Mouse (Mus musculus): ENCODE results near the gene Cdr2. TPM values are rescaled to one million over a fixed set of nuclear protein-coding genes. Genes with fewer than 3 reads are reported as not detected.
"Not testable (repeated sequence)": the region's sequence is repeated elsewhere in the genome, so short reads cannot be mapped to it uniquely, and the experiment has no call there.

The Cdr2 gene
- polyA plus RNA-seq, 1 experiment from 2014 or later: 14.5 TPM

- WGBS: 86% methylated on average over 5 of the region's 5 CpGs
- no peak overlapping the region for H3K27ac ChIP-seq (replicated peaks)
- peaks cover 25% of the 10 kb centered on the region for H3K36me3 ChIP-seq
These were observed 19.0 kb downstream of the Cdr2 start for GRCm38 (mm10) chr7:120963126-120963525.

GRCm38 (mm10) chr7:120961893-120962292 is 20.2 kb downstream of the Cdr2 start:
- H3K27ac ChIP-seq (replicated peaks): no peak overlapping the region
- peaks cover 32% of the 10 kb centered on the region for H3K36me3 ChIP-seq
- ATAC-seq (ENCODE audit: low FRiP score): no peak
- H3K9me3 ChIP-seq (replicated peaks): no peaks in the 10 kb centered on the region
- 76% methylated on average over 3 of the region's 3 CpGs for WGBS
- no peaks in the 10 kb centered on the region for H3K4me1 ChIP-seq
- no peak overlapping the region for H3K4me2 ChIP-seq
- no peak overlapping the region for H3K9ac ChIP-seq (replicated peaks)
- no peak overlapping the region for H3K4me3 ChIP-seq (replicated peaks)
- H3K27me3 ChIP-seq (replicated peaks): no peaks in the 10 kb centered on the region

More at GRCm38 (mm10) chr7:120963126-120963525, 19.0 kb downstream of the Cdr2 start:
- H3K9ac ChIP-seq (replicated peaks): no peak overlapping the region
- H3K4me3 ChIP-seq (replicated peaks): no peak overlapping the region
- no peak overlapping the region for H3K4me2 ChIP-seq
- no peaks in the 10 kb centered on the region for H3K4me1 ChIP-seq
- ATAC-seq (ENCODE audit: low FRiP score): no peak
- H3K9me3 ChIP-seq (replicated peaks): no peaks in the 10 kb centered on the region
- no peaks in the 10 kb centered on the region for H3K27me3 ChIP-seq (replicated peaks)

GRCm38 (mm10) chr7:120960601-120961000 is 21.5 kb downstream of the Cdr2 start:
- Histone ChIP-seq H3K4me2 (no peak overlapping the region), H3K9ac (replicated peaks) (no peak overlapping the region), H3K36me3 (peaks cover 41% of the 10 kb centered on the region), H3K9me3 (replicated peaks) (no peaks in the 10 kb centered on the region), H3K27me3 (replicated peaks) (no peaks in the 10 kb centered on the region), H3K4me3 (replicated peaks) (no peak overlapping the region), H3K4me1 (no peaks in the 10 kb centered on the region), H3K27ac (replicated peaks) (no peak overlapping the region)
- ATAC-seq (ENCODE audit: low FRiP score): no peak
- WGBS: 90% methylated on average over 6 of the region's 6 CpGs

GRCm38 (mm10) chr7:120960116-120960515 is 22.0 kb downstream of the Cdr2 start:
- Histone ChIP-seq H3K27me3 (replicated peaks) (no peaks in the 10 kb centered on the region), H3K9ac (replicated peaks) (no peak overlapping the region), H3K4me3 (replicated peaks) (no peak overlapping the region), H3K4me2 (no peak overlapping the region), H3K4me1 (no peaks in the 10 kb centered on the region), H3K27ac (replicated peaks) (no peak overlapping the region), H3K9me3 (replicated peaks) (no peaks in the 10 kb centered on the region), H3K36me3 (peaks cover 41% of the 10 kb centered on the region)
- ATAC-seq (ENCODE audit: low FRiP score): no peak
- 88% methylated on average over 2 of the region's 2 CpGs for WGBS

GRCm38 (mm10) chr7:120953591-120953990 is 28.5 kb downstream of the Cdr2 start:
- peaks cover 40% of the 10 kb centered on the region for H3K36me3 ChIP-seq
- not testable (repeated sequence) for H3K27me3 ChIP-seq (replicated peaks); H3K4me2 ChIP-seq; H3K4me3 ChIP-seq (replicated peaks); H3K9me3 ChIP-seq (replicated peaks); ATAC-seq (ENCODE audit: low FRiP score); H3K27ac ChIP-seq (replicated peaks); H3K4me1 ChIP-seq; H3K9ac ChIP-seq (replicated peaks)
- WGBS: 84% methylated on average over 7 of the region's 7 CpGs

GRCm38 (mm10) chr7:120943936-120944509 is 38.1 kb downstream of the Cdr2 start:
- Histone ChIP-seq H3K36me3 (peaks cover 58% of the 10 kb centered on the region), H3K27me3 (replicated peaks) (no peaks in the 10 kb centered on the region), H3K9me3 (replicated peaks) (no peaks in the 10 kb centered on the region), H3K4me2 (no peak overlapping the region), H3K27ac (replicated peaks) (no peak overlapping the region), H3K4me3 (replicated peaks) (no peak overlapping the region), H3K4me1 (no peaks in the 10 kb centered on the region), H3K9ac (replicated peaks) (no peak overlapping the region)
- 73% methylated on average over 7 of the region's 8 CpGs for WGBS
- ATAC-seq (ENCODE audit: low FRiP score): no peak

GRCm38 (mm10) chr7:120942506-120942905 is 39.6 kb downstream of the Cdr2 start:
- peaks cover 68% of the 10 kb centered on the region for H3K36me3 ChIP-seq
- ATAC-seq (ENCODE audit: low FRiP score): no peak
- no peak overlapping the region for H3K9ac ChIP-seq (replicated peaks)
- H3K27me3 ChIP-seq (replicated peaks): no peaks in the 10 kb centered on the region
- no peak overlapping the region for H3K27ac ChIP-seq (replicated peaks)
- 96% methylated on average over 1 of the region's 1 CpGs for WGBS
- H3K4me2 ChIP-seq: no peak overlapping the region
- no peaks in the 10 kb centered on the region for H3K9me3 ChIP-seq (replicated peaks)
- no peak overlapping the region for H3K4me3 ChIP-seq (replicated peaks)
- no peaks in the 10 kb centered on the region for H3K4me1 ChIP-seq

- H3K4me3 ChIP-seq (replicated peaks): no peak overlapping the region
- no peaks in the 10 kb centered on the region for H3K27me3 ChIP-seq (replicated peaks)
- H3K4me1 ChIP-seq: no peaks in the 10 kb centered on the region
- no peak for ATAC-seq (ENCODE audit: low FRiP score)
- no peak overlapping the region for H3K27ac ChIP-seq (replicated peaks)
- H3K36me3 ChIP-seq: peaks cover 79% of the 10 kb centered on the region
- H3K4me2 ChIP-seq: no peak overlapping the region
- H3K9ac ChIP-seq (replicated peaks): no peak overlapping the region
- 97% methylated on average over 6 of the region's 6 CpGs for WGBS
- no peaks in the 10 kb centered on the region for H3K9me3 ChIP-seq (replicated peaks)
These were observed 40.9 kb downstream of the Cdr2 start for GRCm38 (mm10) chr7:120941214-120941613.

GRCm38 (mm10) chr7:120940343-120940742 is 41.8 kb downstream of the Cdr2 start:
- H3K9ac ChIP-seq (replicated peaks): no peak overlapping the region
- H3K4me3 ChIP-seq (replicated peaks): no peak overlapping the region
- H3K4me1 ChIP-seq: no peaks in the 10 kb centered on the region
- no peaks in the 10 kb centered on the region for H3K9me3 ChIP-seq (replicated peaks)
- no peak overlapping the region for H3K27ac ChIP-seq (replicated peaks)
- whole genome bisulfite sequencing: 95% methylated on average over 12 of the region's 12 CpGs
- peaks cover 79% of the 10 kb centered on the region for H3K36me3 ChIP-seq
- no peak overlapping the region for H3K4me2 ChIP-seq
- no peaks in the 10 kb centered on the region for H3K27me3 ChIP-seq (replicated peaks)
- no peak for ATAC-seq (ENCODE audit: low FRiP score)

GRCm38 (mm10) chr7:120938206-120938605 is 43.9 kb downstream of the Cdr2 start:
- Histone ChIP-seq H3K27ac (replicated peaks) (no peak overlapping the region), H3K4me1 (no peaks in the 10 kb centered on the region), H3K4me3 (replicated peaks) (no peak overlapping the region), H3K9ac (replicated peaks) (no peak overlapping the region), H3K27me3 (replicated peaks) (no peaks in the 10 kb centered on the region), H3K36me3 (peaks cover 83% of the 10 kb centered on the region), H3K4me2 (no peak overlapping the region), H3K9me3 (replicated peaks) (no peaks in the 10 kb centered on the region)
- ATAC-seq (ENCODE audit: low FRiP score): no peak
- WGBS: 81% methylated on average over 9 of the region's 9 CpGs

- Histone ChIP-seq H3K9me3 (replicated peaks) (no peaks in the 10 kb centered on the region), H3K27ac (replicated peaks) (no peak overlapping the region), H3K36me3 (peaks cover 90% of the 10 kb centered on the region), H3K9ac (replicated peaks) (no peak overlapping the region), H3K27me3 (replicated peaks) (no peaks in the 10 kb centered on the region), H3K4me2 (no peak overlapping the region), H3K4me1 (no peaks in the 10 kb centered on the region), H3K4me3 (replicated peaks) (no peak overlapping the region)
- 91% methylated on average over 4 of the region's 4 CpGs for WGBS
- no peak for ATAC-seq (ENCODE audit: low FRiP score)
These were observed 45.6 kb downstream of the Cdr2 start for GRCm38 (mm10) chr7:120936522-120936921.

- ATAC-seq (ENCODE audit: low FRiP score): 0 out of 2 replicates have a peak, but pooled peaks have one; percentile 40
- Histone ChIP-seq H3K9ac (replicated peaks) (no peak overlapping the region), H3K4me1 (no peaks in the 10 kb centered on the region), H3K9me3 (replicated peaks) (no peaks in the 10 kb centered on the region), H3K27me3 (replicated peaks) (no peaks in the 10 kb centered on the region), H3K27ac (replicated peaks) (no peak overlapping the region), H3K4me2 (no peak overlapping the region), H3K4me3 (replicated peaks) (no peak overlapping the region), H3K36me3 (peaks cover 88% of the 10 kb centered on the region)
- 37% methylated on average over 5 of the region's 5 CpGs for WGBS
These were observed 47.4 kb downstream of the Cdr2 start for GRCm38 (mm10) chr7:120934716-120935115.
